Mouse (Mus musculus): ENCODE data around the gene Lrg1.

GRCm38 (mm10) chr17:56163523-56164102 lies 41.8 kb upstream of the Lrg1 start:
- TF ChIP-seq CTCF (conservative IDR thresholded peaks at IDR 0.05; ENCODE audit: insufficient read depth, insufficient read length, low read depth, low read length) (no peak), POLR2A (IDR thresholded peaks at IDR 0.05; ENCODE audit: low read depth, low read length) (no peak)
